Mouse (Mus musculus) erythroblast, adult 5-6 weeks (primary cell): ENCODE results near the gene Sh3d19. TPM values are rescaled to one million over a fixed set of nuclear protein-coding genes. Genes with fewer than 3 reads are reported as not detected.

Source experiments
- ATAC-seq: replicated peaks from 2 replicates; pipeline ENCODE4 v1.8.0; 2016; ENCODE audit warnings: moderate number of reproducible peaks, mild to moderate bottlenecking, moderate TSS enrichment, inconsistent platforms; ENCODE audit not compliant: poor library complexity, low FRiP score, severe bottlenecking
- total RNA-seq, 2 experiments: library from RNA; stranded (forward) in 1 of 2; stranded (reverse) in 1 of 2; fragments of 150-400 nt in 1 of 2; fragments of 200-764, 138-1000 nt in 1 of 2; gene quantifications; 2 replicates each; pipeline versions ENCODE4 v1.2.3 to v1.2.4; 2015 to 2017; ENCODE audit warnings: low replicate concordance in 2 of 2

The Sh3d19 gene
- 1.7 and 2.7 TPM in 2 replicates for total RNA-seq (2015; ENCODE audit: low replicate concordance)
- 8.2 and 8.9 TPM in 2 replicates for total RNA-seq (2017; ENCODE audit: low replicate concordance)

GRCm38 (mm10) chr3:85970742-85971598 lies at the start of gene Sh3d19:
Sh3d19 (plus strand) TSS chr3:85971109.
- ATAC-seq, result no peak

- ATAC-seq, result no peak
Measured at GRCm38 (mm10) chr3:85922331-85922730, 48.6 kb upstream of the Sh3d19 start.

- ATAC-seq, result no peak
Measured at GRCm38 (mm10) chr3:85923343-85923742, 47.6 kb upstream of the Sh3d19 start.

- ATAC-seq, result peak; percentile 89
Measured at GRCm38 (mm10) chr3:85923954-85924945, 46.7 kb upstream of the Sh3d19 start.

GRCm38 (mm10) chr3:85927296-85927695 lies 43.6 kb upstream of the Sh3d19 start:
- ATAC-seq, result no peak

- ATAC-seq, result no peak
Measured at GRCm38 (mm10) chr3:85928140-85928611, 42.7 kb upstream of the Sh3d19 start.

- no peak for ATAC-seq
Measured at GRCm38 (mm10) chr3:85929711-85930110, 41.2 kb upstream of the Sh3d19 start.

GRCm38 (mm10) chr3:85930671-85931255 lies 40.1 kb upstream of the Sh3d19 start:
- no peak for ATAC-seq

- ATAC-seq, result no peak
Measured at GRCm38 (mm10) chr3:85931859-85932258, 39.0 kb upstream of the Sh3d19 start.

- ATAC-seq, result no peak
Measured at GRCm38 (mm10) chr3:85933586-85933985, 37.3 kb upstream of the Sh3d19 start.

- ATAC-seq, result no peak
Measured at GRCm38 (mm10) chr3:85950914-85951313, 20.0 kb upstream of the Sh3d19 start.

GRCm38 (mm10) chr3:85952696-85953283 lies 18.1 kb upstream of the Sh3d19 start:
- no peak for ATAC-seq

- ATAC-seq, result no peak
Measured at GRCm38 (mm10) chr3:85955269-85955668, 15.6 kb upstream of the Sh3d19 start.

- ATAC-seq, result no peak
Measured at GRCm38 (mm10) chr3:85955704-85956103, 15.2 kb upstream of the Sh3d19 start.

GRCm38 (mm10) chr3:85959669-85960068 lies 11.2 kb upstream of the Sh3d19 start:
- ATAC-seq, result no peak

- no peak for ATAC-seq
Measured at GRCm38 (mm10) chr3:85961134-85961533, 9.8 kb upstream of the Sh3d19 start.

GRCm38 (mm10) chr3:85965479-85965878 lies 5.4 kb upstream of the Sh3d19 start:
- ATAC-seq, result no peak

GRCm38 (mm10) chr3:85969040-85969439 lies 1.9 kb upstream of the Sh3d19 start:
- no peak for ATAC-seq

- no peak; the same call in 1 of the 2 replicates for ATAC-seq
Measured at GRCm38 (mm10) chr3:85971599-85971975, 678 bp downstream of the Sh3d19 start.
